20 mouse cellular contexts compared by ENCODE assay signal in genomic region chr14:78286011-78286548, GRCm38 (mm10). TPM values are rescaled to one million over a fixed set of nuclear protein-coding genes. Genes with fewer than 3 reads are reported as not detected.
DNase-seq lines count a peak whose midpoint lies in the region; ATAC-seq and TF ChIP-seq lines count a peak whose summit lies in the region.
"Had no signal": no experiment of that assay in that cellular context is flagged by ENCODE, and none has a peak within 500 bp of the region (broad histone marks: within the 10 kb centered on the region; RNA-seq: fewer than 3 reads in every experiment).

No protein-coding gene starts in this region.

- H3K27me3 ChIP-seq in hindbrain, embryonic 12.5 days: peaks cover 8% of the 10 kb centered on the region
- H3K27me3 ChIP-seq in hindbrain, embryonic 16.5 days (replicated peaks; ENCODE audit: control insufficient read depth, insufficient read depth, low read length): no peaks in the 10 kb centered on the region
- peaks cover 9% of the 10 kb centered on the region; the same call in 1 of the 2 replicates for H3K27me3 ChIP-seq in E14TG2a.4 (ENCODE audit: insufficient read depth, low read length)
- peaks cover 17% of the 10 kb centered on the region for H3K27me3 ChIP-seq in embryonic facial prominence, embryonic 10.5 days (replicated peaks; ENCODE audit: low read depth, poor library complexity, severe bottlenecking)
- H3K27me3 ChIP-seq: heart, embryonic 13.5 days; liver, embryonic 15.5 days had no signal

- H3K4me2 ChIP-seq in hindbrain, embryonic 12.5 days (replicated peaks): no peak overlapping the region
- H3K4me2 ChIP-seq in hindbrain, embryonic 16.5 days (ENCODE audit: low read length): no peak overlapping the region
- H3K4me2 ChIP-seq: heart, embryonic 13.5 days; limb, embryonic 15.5 days; liver, embryonic 15.5 days had no signal

- no peak overlapping the region for H3K9ac ChIP-seq in hindbrain, embryonic 12.5 days
- H3K9ac ChIP-seq in hindbrain, embryonic 16.5 days (ENCODE audit: low read depth, low read length): no peak overlapping the region
- H3K9ac ChIP-seq: heart, embryonic 13.5 days; limb, embryonic 15.5 days; liver, embryonic 15.5 days had no signal

- ATAC-seq in hindbrain, embryonic 12.5 days (ENCODE audit: low FRiP score): no peak
- ATAC-seq in hindbrain, embryonic 16.5 days: no peak
- ATAC-seq in granulocyte monocyte progenitor cell, adult 5-6 weeks (replicated peaks; ENCODE audit: poor library complexity, severe bottlenecking): 0 out of 2 replicates have a peak, but pooled peaks have one; percentile 12
- ATAC-seq in activated CD4-positive, CD25-positive, alpha-beta regulatory T cell, adult 4 months: no peak

- H3K4me1 ChIP-seq in hindbrain, embryonic 12.5 days: peaks cover 26% of the 10 kb centered on the region
- peaks cover 5% of the 10 kb centered on the region for H3K4me1 ChIP-seq in hindbrain, embryonic 16.5 days (ENCODE audit: control insufficient read depth, insufficient read depth, low read depth, low read length)
- peaks cover 88% of the 10 kb centered on the region for H3K4me1 ChIP-seq in E14TG2a.4 (replicated peaks; ENCODE audit: low read depth, low read length)
- peaks cover 22% of the 10 kb centered on the region for H3K4me1 ChIP-seq in embryonic facial prominence, embryonic 10.5 days
- H3K4me1 ChIP-seq: limb, embryonic 15.5 days; liver, embryonic 15.5 days had no signal

- WGBS in hindbrain, embryonic 12.5 days: 24% methylated on average over 5 of the region's 5 CpGs
- 19% methylated on average over 5 of the region's 5 CpGs for WGBS in hindbrain, embryonic 16.5 days
- 50% methylated on average over 5 of the region's 5 CpGs for WGBS in embryonic facial prominence, embryonic 10.5 days

- no peak overlapping the region for H3K4me3 ChIP-seq in hindbrain, embryonic 12.5 days
- no peak overlapping the region for H3K4me3 ChIP-seq in hindbrain, embryonic 16.5 days (ENCODE audit: low read length)
- H3K4me3 ChIP-seq in E14TG2a.4 (replicated peaks; ENCODE audit: low read length): peak overlapping the region; percentile 45; the same call in 1 of the 2 replicates
- H3K4me3 ChIP-seq in embryonic facial prominence, embryonic 10.5 days: no peak overlapping the region
- H3K4me3 ChIP-seq: gastrocnemius, adult 2 months; heart, embryonic 13.5 days; limb, embryonic 15.5 days; liver, embryonic 15.5 days had no signal

- H3K9me3 ChIP-seq in hindbrain, embryonic 12.5 days (replicated peaks): no peaks in the 10 kb centered on the region
- H3K9me3 ChIP-seq in hindbrain, embryonic 16.5 days (ENCODE audit: control insufficient read depth, low read length): no peaks in the 10 kb centered on the region
- no peaks in the 10 kb centered on the region for H3K9me3 ChIP-seq in E14TG2a.4 (ENCODE audit: low read length)
- H3K9me3 ChIP-seq in embryonic facial prominence, embryonic 10.5 days: no peaks in the 10 kb centered on the region
- H3K9me3 ChIP-seq: heart, embryonic 13.5 days; limb, embryonic 15.5 days; liver, embryonic 15.5 days had no signal

- peak overlapping the region; percentile 52 for H3K27ac ChIP-seq in hindbrain, embryonic 12.5 days
- H3K27ac ChIP-seq in hindbrain, embryonic 16.5 days (ENCODE audit: low read depth, low read length): no peak overlapping the region
- 0 out of 2 replicates have a peak overlapping the region, but pooled peaks have one; percentile 14 for H3K27ac ChIP-seq in embryonic facial prominence, embryonic 10.5 days (replicated peaks)
- H3K27ac ChIP-seq: gastrocnemius, adult 2 months; heart, embryonic 13.5 days; limb, embryonic 15.5 days; liver, embryonic 15.5 days had no signal

- no peak for TF ChIP-seq CTCF in E14TG2a.4 (conservative IDR thresholded peaks at IDR 0.05; ENCODE audit: low read length)

- no peaks in the 10 kb centered on the region for H3K36me3 ChIP-seq in hindbrain, embryonic 12.5 days
- no peaks in the 10 kb centered on the region for H3K36me3 ChIP-seq in hindbrain, embryonic 16.5 days (ENCODE audit: control insufficient read depth, insufficient read depth, low read length)
- H3K36me3 ChIP-seq in E14TG2a.4 (ENCODE audit: insufficient read depth, low read length): no peaks in the 10 kb centered on the region
- H3K36me3 ChIP-seq in embryonic facial prominence, embryonic 10.5 days (replicated peaks): no peaks in the 10 kb centered on the region
- H3K36me3 ChIP-seq: heart, embryonic 13.5 days; limb, embryonic 15.5 days; liver, embryonic 15.5 days had no signal

- DNase-seq in embryonic facial prominence, embryonic 10.5 days (ENCODE audit: low spot score): no peak
- DNase-seq in adrenal gland, adult 8-10 months: no peak
- DNase-seq: adrenal gland, adult 2 months; cerebellum, postnatal 10 days; gastrocnemius, adult 2 months; kidney, adult 18-20 months; kidney, postnatal 10 days; right cerebral cortex, postnatal 25 days had no signal

RNA-seq across cellular contexts. Expression of gene Tnfsf11, which starts 21.8 kb away (rescaled TPM):
- 0.12 TPM in 1 of 2 replicates, not detected in the other for polyA plus RNA-seq in hindbrain, embryonic 12.5 days (2016; fragmentation: Nextera tagmentation; extraction: Ambion mirVana)
- 0.09 TPM in 1 of 2 replicates, not detected in the other for polyA plus RNA-seq in hindbrain, embryonic 16.5 days (2015; fragmentation: Nextera tagmentation; extraction: Ambion mirVana)
- polyA plus RNA-seq in embryonic facial prominence, embryonic 10.5 days (2016; fragmentation: Nextera tagmentation; extraction: Ambion mirVana): 0.09 TPM in 2 replicates
- total RNA-seq in granulocyte monocyte progenitor cell, adult 5-6 weeks (2014; fragmentation: Nextera tagmentation): not detected in 2 replicates
- not detected in 2 replicates for total RNA-seq in granulocyte monocyte progenitor cell, adult 5-6 weeks (2017)
- 10 to 100 TPM; 10.7 to 12.4 TPM for polyA plus RNA-seq in activated CD4-positive, CD25-positive, alpha-beta regulatory T cell, adult 4 months (2017; shearing (Covaris generic))
- not detected for total RNA-seq in adrenal gland, adult 8-10 months (2022)
- total RNA-seq: adrenal gland, adult 2 months; gastrocnemius, adult 2 months; heart, postnatal 25 days; left cerebral cortex, adult 18-20 months; left cerebral cortex, postnatal 36 days had no signal
- polyA plus RNA-seq: adrenal gland, adult 2 months; gonadal fat pad, adult 2 months had no signal

Comparison
In these comparisons a context has a peak if more than half of its experiments do, and no peak if none do; other contexts are left out.
1. RNA of gene Tnfsf11, which starts 21.8 kb away (polyA plus RNA-seq): 10.7 to 12.4 TPM in activated CD4-positive, CD25-positive, alpha-beta regulatory T cell, adult 4 months; 0.12 TPM in hindbrain, embryonic 12.5 days, 0.09 TPM in embryonic facial prominence, embryonic 10.5 days and 0.09 TPM in hindbrain, embryonic 16.5 days; every median in the first group is over 10 times any median in the second.